Mouse (Mus musculus) hindbrain, embryonic 10.5 days (tissue): Measurements from ENCODE around the gene Tox2. TPM values are rescaled to one million over a fixed set of nuclear protein-coding genes. Genes with fewer than 3 reads are reported as not detected.

ENCODE experiments used
- DNase-seq: peaks from one replicate; pipeline ENCODE4 v3.0.0-alpha.2; 2017; ENCODE audit warnings: low spot score
- H3K27ac ChIP-seq: fragments of 300-500 bp; sonication (generic); 2 replicates; pipeline ENCODE4 v1.5.1; 2016; ENCODE audit warnings: mild to moderate bottlenecking, moderate library complexity
- H3K27me3 ChIP-seq: fragments of 300-500 bp; sonication (generic); 2 replicates; pipeline ENCODE4 v1.6.1; 2016; ENCODE audit warnings: mild to moderate bottlenecking; ENCODE audit not compliant: poor library complexity, insufficient read depth, severe bottlenecking
- H3K36me3 ChIP-seq: fragments of 300-500 bp; sonication (generic); 2 replicates; pipeline ENCODE4 v1.6.1; 2016; ENCODE audit warnings: mild to moderate bottlenecking, moderate library complexity
- H3K4me1 ChIP-seq: fragments of 300-500 bp; sonication (generic); replicated peaks from 2 replicates; pipeline ENCODE4 v1.6.1; 2016; ENCODE audit warnings: mild to moderate bottlenecking
- H3K4me3 ChIP-seq: fragments of 300-500 bp; sonication (generic); 2 replicates; pipeline ENCODE4 v1.5.1; 2016; ENCODE audit warnings: mild to moderate bottlenecking, moderate library complexity
- H3K9me3 ChIP-seq: fragments of 300-500 bp; sonication (generic); 2 replicates; pipeline ENCODE4 v1.6.1; 2016; ENCODE audit warnings: mild to moderate bottlenecking, moderate library complexity
- WGBS: fragments of 180-500 bp; shearing (Covaris S2); methylation state at CpG from one replicate; pipeline ENCODE4 v1.1.7; 2016; 5-methylcytosine and 5-hydroxymethylcytosine counted together
- polyA plus RNA-seq: library from polyadenylated mRNA; unstranded; fragments of >200 nt; fragmentation: Nextera tagmentation; extraction: Ambion mirVana; gene quantifications from 2 replicates; pipeline ENCODE4 v1.2.1, GENCODE M21; 2016

Tox2 gene
- polyA plus RNA-seq, 1 experiment from 2014 or later, result 29.8 TPM

GRCm38 (mm10) chr2:163275986-163276385 lies 73.1 kb downstream of the Tox2 start:
- H3K27ac ChIP-seq, result no peak overlapping the region
- H3K9me3 ChIP-seq, result no peaks in the 10 kb centered on the region
- no peak for DNase-seq
- 89% methylated on average over 14 of the region's 14 CpGs for WGBS
- peaks cover 20% of the 10 kb centered on the region for H3K36me3 ChIP-seq
- 0 out of 2 replicates have a peak, but pooled peaks cover 2% of the 10 kb centered on the region for H3K27me3 ChIP-seq
- H3K4me1 ChIP-seq, result peaks cover 14% of the 10 kb centered on the region
- H3K4me3 ChIP-seq, result no peak overlapping the region

GRCm38 (mm10) chr2:163277979-163278378 lies 75.1 kb downstream of the Tox2 start:
- DNase-seq, result no peak
- no peak overlapping the region for H3K4me3 ChIP-seq
- peaks cover 20% of the 10 kb centered on the region for H3K36me3 ChIP-seq
- H3K4me1 ChIP-seq, result peaks cover 14% of the 10 kb centered on the region
- 43% methylated on average over 9 of the region's 9 CpGs for WGBS
- H3K27me3 ChIP-seq, result 0 out of 2 replicates have a peak, but pooled peaks cover 2% of the 10 kb centered on the region
- no peak overlapping the region for H3K27ac ChIP-seq
- no peaks in the 10 kb centered on the region for H3K9me3 ChIP-seq

- Histone ChIP-seq H3K4me1 (peaks cover 14% of the 10 kb centered on the region), H3K9me3 (no peaks in the 10 kb centered on the region), H3K27ac (no peak overlapping the region), H3K36me3 (peaks cover 19% of the 10 kb centered on the region), H3K27me3 (0 out of 2 replicates have a peak, but pooled peaks cover 2% of the 10 kb centered on the region), H3K4me3 (no peak overlapping the region)
- DNase-seq, result no peak
- 72% methylated on average over 16 of the region's 23 CpGs for WGBS
Measured at GRCm38 (mm10) chr2:163280636-163281322, 77.9 kb downstream of the Tox2 start.

GRCm38 (mm10) chr2:163284856-163285255 lies 81.9 kb downstream of the Tox2 start:
- Histone ChIP-seq H3K4me1 (peaks cover 16% of the 10 kb centered on the region), H3K27me3 (peaks cover 21% of the 10 kb centered on the region), H3K36me3 (0 out of 2 replicates have a peak, but pooled peaks cover 4% of the 10 kb centered on the region), H3K9me3 (no peaks in the 10 kb centered on the region), H3K27ac (no peak overlapping the region), H3K4me3 (no peak overlapping the region)
- no peak for DNase-seq
- WGBS, result 89% methylated on average over 7 of the region's 7 CpGs

GRCm38 (mm10) chr2:163285335-163285734 lies 82.4 kb downstream of the Tox2 start:
- H3K27ac ChIP-seq, result no peak overlapping the region
- H3K9me3 ChIP-seq, result no peaks in the 10 kb centered on the region
- H3K36me3 ChIP-seq, result no peaks in the 10 kb centered on the region
- peaks cover 26% of the 10 kb centered on the region for H3K27me3 ChIP-seq
- no peak for DNase-seq
- peaks cover 20% of the 10 kb centered on the region for H3K4me1 ChIP-seq
- 87% methylated on average over 9 of the region's 9 CpGs for WGBS
- no peak overlapping the region for H3K4me3 ChIP-seq

- 61% methylated on average over 7 of the region's 7 CpGs for WGBS
- Histone ChIP-seq H3K9me3 (no peaks in the 10 kb centered on the region), H3K4me1 (peaks cover 21% of the 10 kb centered on the region), H3K36me3 (no peaks in the 10 kb centered on the region), H3K4me3 (no peak overlapping the region), H3K27me3 (peaks cover 29% of the 10 kb centered on the region), H3K27ac (no peak overlapping the region)
- DNase-seq, result no peak
Measured at GRCm38 (mm10) chr2:163285762-163286161, 82.8 kb downstream of the Tox2 start.

GRCm38 (mm10) chr2:163288881-163289379 lies 86.0 kb downstream of the Tox2 start:
- Histone ChIP-seq H3K9me3 (no peaks in the 10 kb centered on the region), H3K27ac (no peak overlapping the region), H3K4me3 (peak overlapping the region; percentile 2; the same call in 1 of the 2 replicates), H3K36me3 (no peaks in the 10 kb centered on the region), H3K27me3 (peaks cover 38% of the 10 kb centered on the region), H3K4me1 (peaks cover 21% of the 10 kb centered on the region)
- 25% methylated on average over 21 of the region's 21 CpGs for WGBS
- no peak for DNase-seq

GRCm38 (mm10) chr2:163296999-163297630 lies 94.2 kb downstream of the Tox2 start:
- Histone ChIP-seq H3K27me3 (peaks cover 51% of the 10 kb centered on the region), H3K4me1 (peaks cover 66% of the 10 kb centered on the region), H3K36me3 (no peaks in the 10 kb centered on the region), H3K9me3 (no peaks in the 10 kb centered on the region), H3K4me3 (peak overlapping the region; percentile 20), H3K27ac (peak overlapping the region; percentile 73)
- DNase-seq, result no peak
- WGBS, result 43% methylated on average over 11 of the region's 11 CpGs

GRCm38 (mm10) chr2:163300069-163301060 lies 97.4 kb downstream of the Tox2 start:
- peak overlapping the region; percentile 26 for H3K27ac ChIP-seq
- peaks cover 72% of the 10 kb centered on the region for H3K4me1 ChIP-seq
- peak; percentile 51 for DNase-seq

GRCm38 (mm10) chr2:163301641-163302040 lies 98.7 kb downstream of the Tox2 start:
- peaks cover 60% of the 10 kb centered on the region for H3K27me3 ChIP-seq
- H3K4me3 ChIP-seq, result no peak overlapping the region
- no peaks in the 10 kb centered on the region for H3K9me3 ChIP-seq
- 64% methylated on average over 5 of the region's 5 CpGs for WGBS
- no peak for DNase-seq
- 0 out of 2 replicates have a peak overlapping the region, but pooled peaks have one; percentile 9 for H3K27ac ChIP-seq
- peaks cover 60% of the 10 kb centered on the region for H3K4me1 ChIP-seq
- H3K36me3 ChIP-seq, result no peaks in the 10 kb centered on the region

More at GRCm38 (mm10) chr2:163300069-163301060, 97.4 kb downstream of the Tox2 start:
- Histone ChIP-seq H3K9me3 (no peaks in the 10 kb centered on the region), H3K27me3 (peaks cover 61% of the 10 kb centered on the region), H3K4me3 (no peak overlapping the region), H3K36me3 (no peaks in the 10 kb centered on the region)
- 33% methylated on average over 14 of the region's 14 CpGs for WGBS

- H3K4me1 ChIP-seq, result peaks cover 46% of the 10 kb centered on the region
Measured at GRCm38 (mm10) chr2:163303037-163303436, 100.1 kb downstream of the Tox2 start.

GRCm38 (mm10) chr2:163309376-163309775 lies 106.5 kb downstream of the Tox2 start:
- Histone ChIP-seq H3K4me1 (0 out of 2 replicates have a peak, but pooled peaks cover 7% of the 10 kb centered on the region), H3K4me3 (no peak overlapping the region), H3K9me3 (no peaks in the 10 kb centered on the region), H3K27ac (no peak overlapping the region), H3K27me3 (0 out of 2 replicates have a peak, but pooled peaks cover under 1% of the 10 kb centered on the region), H3K36me3 (peaks cover 2% of the 10 kb centered on the region; the same call in 1 of the 2 replicates)
- no peak for DNase-seq
- 86% methylated on average over 17 of the region's 17 CpGs for WGBS

More at GRCm38 (mm10) chr2:163303037-163303436, 100.1 kb downstream of the Tox2 start:
- H3K9me3 ChIP-seq, result no peaks in the 10 kb centered on the region
- peaks cover 49% of the 10 kb centered on the region for H3K27me3 ChIP-seq
- no peaks in the 10 kb centered on the region for H3K36me3 ChIP-seq
- DNase-seq, result no peak
- no peak overlapping the region for H3K4me3 ChIP-seq
- WGBS, result 66% methylated on average over 9 of the region's 9 CpGs
- peak overlapping the region; percentile 13 for H3K27ac ChIP-seq
